Mouse (Mus musculus) small intestine, adult 2 months (tissue): Measurements from ENCODE around the gene Mblac1. TPM values are rescaled to one million over a fixed set of nuclear protein-coding genes. Genes with fewer than 3 reads are reported as not detected.
"Not testable (repeated sequence)": the region's sequence is repeated elsewhere in the genome, so short reads cannot be mapped to it uniquely, and the experiment has no call there.

Source experiments
- H3K27ac ChIP-seq: fragments of 200-500 bp; 2 replicates; pipeline ENCODE4 v1.5.1; 2012; ENCODE audit warnings: low read depth, low read length, control low read depth, inconsistent platforms; ENCODE audit not compliant: insufficient read depth
- H3K27me3 ChIP-seq: fragments of 200-500 bp; 2 replicates; pipeline ENCODE4 v1.6.1; 2012; ENCODE audit warnings: mild to moderate bottlenecking, moderate library complexity, low read length, inconsistent platforms; ENCODE audit not compliant: control insufficient read depth, insufficient read depth
- H3K36me3 ChIP-seq: fragments of 200-500 bp; 2 replicates; pipeline ENCODE4 v1.6.1; 2012; ENCODE audit warnings: mild to moderate bottlenecking, low read length, control low read depth, inconsistent platforms; ENCODE audit not compliant: control insufficient read depth, insufficient read depth
- H3K4me1 ChIP-seq: fragments of 200-500 bp; 2 replicates; pipeline ENCODE4 v1.6.1; 2012; ENCODE audit warnings: low read length, inconsistent platforms, mixed read lengths; ENCODE audit not compliant: control insufficient read depth, insufficient read depth, insufficient read length
- H3K4me3 ChIP-seq: fragments of 200-500 bp; 2 replicates; pipeline ENCODE4 v1.5.1; 2012; ENCODE audit warnings: low read depth, mild to moderate bottlenecking, control low read depth, inconsistent platforms, low read length, moderate library complexity
- CTCF ChIP-seq: fragments of 200-500 bp; IDR thresholded peaks from 2 replicates; pipeline ENCODE4 v1.5.1; 2012; ENCODE audit warnings: low read depth, mild to moderate bottlenecking, control low read depth, inconsistent platforms, low read length, moderate library complexity, mixed read lengths; ENCODE audit not compliant: insufficient replicate concordance, insufficient read length; ENCODE audit errors: extremely low read depth
- POLR2A ChIP-seq: fragments of 200-500 bp; IDR thresholded peaks from 2 replicates; pipeline ENCODE4 v1.6.1; 2012; ENCODE audit warnings: low read depth, mild to moderate bottlenecking, control low read depth, inconsistent platforms, low read length, moderate library complexity
- WGBS: fragments of 180-500 bp; shearing (Covaris S2); methylation state at CpG from one replicate; pipeline ENCODE4 v1.1.7; 2018; 5-methylcytosine and 5-hydroxymethylcytosine counted together
- polyA plus RNA-seq: library from polyadenylated mRNA; depleted of rRNA; stranded (reverse); fragments of >200 nt; gene quantifications from 2 replicates; pipeline ENCODE4 v1.2.3, GENCODE M21; 2012

Gene Mblac1
- polyA plus RNA-seq, 1 experiment: 3.0 TPM

- under 1% methylated on average over 10 of the region's 10 CpGs for WGBS
These were observed 6.3 kb upstream of the Mblac1 start for GRCm38 (mm10) chr5:138187661-138188306.

GRCm38 (mm10) chr5:138194755-138195345, 736 bp downstream of the Mblac1 start:
- Histone ChIP-seq H3K27ac (peak overlapping the region; percentile 17), H3K4me1 (peaks cover 5% of the 10 kb centered on the region), H3K27me3 (no peaks in the 10 kb centered on the region), H3K36me3 (no peaks in the 10 kb centered on the region), H3K4me3 (peak overlapping the region; percentile 77)
- 6% methylated on average over 29 of the region's 29 CpGs for WGBS
- TF ChIP-seq CTCF (no peak), POLR2A (no peak; the same call in 1 of the 2 replicates)

More at GRCm38 (mm10) chr5:138187661-138188306, 6.3 kb upstream of the Mblac1 start:
- peak overlapping the region; percentile 56; the same call in 1 of the 2 replicates for H3K27ac ChIP-seq
- H3K36me3 ChIP-seq: peaks cover 8% of the 10 kb centered on the region
- H3K27me3 ChIP-seq: no peaks in the 10 kb centered on the region
- H3K4me3 ChIP-seq: peak overlapping the region; percentile 100
- H3K4me1 ChIP-seq: no peaks in the 10 kb centered on the region
- no peak for TF ChIP-seq POLR2A

DNA sequence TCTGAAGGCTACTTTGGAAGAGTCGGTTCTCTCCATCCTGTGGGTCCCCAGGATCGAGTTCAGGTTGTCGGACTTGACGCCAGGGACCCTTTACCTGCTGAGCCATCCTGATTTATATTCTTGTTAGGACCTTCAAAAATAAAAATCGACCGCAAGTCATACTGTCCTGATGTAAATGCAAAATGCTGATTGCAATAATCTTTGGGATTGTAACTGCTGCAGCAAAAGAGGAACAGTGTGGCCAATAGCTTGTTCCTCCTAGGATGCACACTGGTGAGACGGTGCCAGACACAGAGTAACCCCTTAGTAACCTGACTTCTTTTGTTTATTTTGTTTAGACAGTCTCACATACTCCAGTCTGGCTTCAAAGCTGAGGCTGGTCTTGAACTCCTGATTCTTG, 1.3 kb downstream of the Mblac1 start:
- 68% methylated on average over 7 of the region's 7 CpGs for WGBS
- Histone ChIP-seq H3K4me1 (peaks cover 5% of the 10 kb centered on the region), H3K27me3 (no peaks in the 10 kb centered on the region), H3K36me3 (no peaks in the 10 kb centered on the region), H3K27ac (no peak overlapping the region), H3K4me3 (no peak overlapping the region)
- TF ChIP-seq POLR2A (no peak), CTCF (no peak)

DNA sequence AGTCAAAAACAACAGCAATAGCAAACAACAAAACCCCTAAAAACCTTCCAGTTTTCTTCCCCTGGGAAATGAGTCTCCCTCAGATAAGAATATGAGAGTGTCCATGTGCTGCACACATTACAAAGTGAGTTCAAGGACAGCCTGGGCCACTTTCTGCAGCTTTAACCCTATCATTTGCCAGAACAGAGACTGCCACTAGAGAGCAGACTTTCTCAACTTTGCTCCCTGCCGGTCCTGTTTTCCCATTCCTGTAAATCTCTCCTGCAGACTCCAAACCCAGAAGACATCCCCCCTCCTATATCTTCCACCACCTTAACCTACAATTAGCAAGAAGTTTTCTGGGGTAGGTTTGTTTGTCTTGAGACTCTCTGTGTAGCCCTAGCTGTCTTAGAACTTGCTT, 5.5 kb downstream of the Mblac1 start:
- Histone ChIP-seq H3K27ac (no peak overlapping the region), H3K36me3 (no peaks in the 10 kb centered on the region), H3K4me1 (peaks cover 5% of the 10 kb centered on the region), H3K27me3 (no peaks in the 10 kb centered on the region), H3K4me3 (no peak overlapping the region)
- TF ChIP-seq POLR2A (no peak), CTCF (no peak)
- WGBS: 9% methylated on average over 1 of the region's 1 CpGs

GRCm38 (mm10) chr5:138202086-138202485, 8.0 kb downstream of the Mblac1 start:
- Histone ChIP-seq H3K4me3 (no peak overlapping the region), H3K36me3 (no peaks in the 10 kb centered on the region), H3K4me1 (no peaks in the 10 kb centered on the region), H3K27ac (no peak overlapping the region), H3K27me3 (no peaks in the 10 kb centered on the region)
- 85% methylated on average over 3 of the region's 3 CpGs for WGBS
- TF ChIP-seq CTCF (no peak), POLR2A (no peak)

DNA sequence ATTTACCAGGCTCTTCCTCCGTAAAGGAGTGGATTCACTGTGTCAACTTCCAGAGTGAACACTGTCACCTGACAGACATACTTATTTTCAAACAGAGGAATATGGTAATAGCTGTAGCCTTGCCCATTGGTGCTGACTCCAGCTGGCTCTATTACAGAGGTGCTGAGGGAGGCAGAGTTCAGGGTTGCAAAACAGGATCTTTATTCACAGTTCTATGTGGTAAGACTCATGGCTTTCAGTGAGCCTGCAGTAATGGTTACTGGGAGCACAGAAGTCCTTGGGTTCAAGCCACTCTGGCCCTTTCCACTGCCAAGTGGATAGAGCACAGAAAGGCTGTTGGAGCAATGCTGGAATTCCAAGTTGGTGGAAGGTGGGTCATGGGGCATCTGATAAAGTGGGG, 13.1 kb downstream of the Mblac1 start:
- Histone ChIP-seq H3K36me3 (no peaks in the 10 kb centered on the region), H3K27me3 (no peaks in the 10 kb centered on the region), H3K27ac (no peak overlapping the region), H3K4me3 (no peak overlapping the region), H3K4me1 (no peaks in the 10 kb centered on the region)
- WGBS: 68% methylated on average over 1 of the region's 1 CpGs
- no peak for TF ChIP-seq CTCF

DNA sequence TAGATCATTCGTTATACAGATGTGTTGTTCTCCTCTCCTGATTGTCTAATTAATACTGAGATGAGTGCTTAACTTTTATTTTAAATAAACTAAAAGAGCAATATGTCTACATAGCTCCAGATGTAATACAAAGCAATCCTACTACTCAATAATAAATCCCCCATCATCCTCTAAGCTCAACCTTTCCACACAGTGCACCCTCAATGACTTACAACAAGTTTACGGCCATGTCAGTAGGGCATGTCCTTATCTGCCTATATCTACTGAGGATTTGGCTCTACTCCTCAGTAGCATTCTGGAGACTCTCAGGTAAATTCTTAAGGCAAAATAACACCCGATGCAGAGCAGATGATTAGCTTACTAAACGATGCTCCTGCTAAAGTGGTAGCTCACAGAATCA, 13.8 kb downstream of the Mblac1 start:
- WGBS: 68% methylated on average over 4 of the region's 4 CpGs
- no peaks in the 10 kb centered on the region for H3K36me3 ChIP-seq
- TF ChIP-seq POLR2A (no peak), CTCF (no peak)
- no peaks in the 10 kb centered on the region for H3K27me3 ChIP-seq
- H3K4me1 ChIP-seq: no peaks in the 10 kb centered on the region
- H3K4me3 ChIP-seq: no peak overlapping the region
- H3K27ac ChIP-seq: no peak overlapping the region

GRCm38 (mm10) chr5:138216632-138217031, 22.5 kb downstream of the Mblac1 start:
- not testable (repeated sequence) for H3K27me3 ChIP-seq, H3K4me3 ChIP-seq, H3K36me3 ChIP-seq, H3K27ac ChIP-seq, H3K4me1 ChIP-seq
- 92% methylated on average over 13 of the region's 13 CpGs for WGBS
